Mouse (Mus musculus) myocyte (in vitro differentiated cells): ENCODE results near the gene Pla2g7. TPM values are rescaled to one million over a fixed set of nuclear protein-coding genes. Genes with fewer than 3 reads are reported as not detected.

Experiments used
- H3K27me3 ChIP-seq: one replicate; pipeline ENCODE4 v1.6.1; 2011; ENCODE audit not compliant: control insufficient read depth, insufficient read depth, insufficient read length
- H3K36me3 ChIP-seq: one replicate; pipeline ENCODE4 v1.6.1; 2011; ENCODE audit not compliant: control insufficient read depth, insufficient read depth
- H3K4me2 ChIP-seq: one replicate; pipeline ENCODE4 v1.6.1; 2011; ENCODE audit warnings: low read depth, control low read depth
- H3K4me3 ChIP-seq: one replicate; pipeline ENCODE4 v1.5.1; 2011; ENCODE audit warnings: mild to moderate bottlenecking, control low read depth, moderate library complexity
- H3K79me2 ChIP-seq: one replicate; pipeline ENCODE4 v1.6.1; 2011; ENCODE audit not compliant: control insufficient read depth, insufficient read depth
- H3ac ChIP-seq: one replicate; pipeline ENCODE4 v1.6.1; 2011; ENCODE audit not compliant: control insufficient read depth, insufficient read length
- CEBPB ChIP-seq: IDR thresholded peaks from 2 replicates; pipeline ENCODE4 v1.6.1; 2011; ENCODE audit warnings: mild to moderate bottlenecking, moderate library complexity; ENCODE audit not compliant: poor library complexity, insufficient read depth, severe bottlenecking
- E2F4 ChIP-seq: IDR thresholded peaks from one replicate; pipeline ENCODE4 v1.6.1; 2011; ENCODE audit warnings: mild to moderate bottlenecking, control low read depth, moderate library complexity; ENCODE audit not compliant: insufficient read depth
- MAX ChIP-seq: IDR thresholded peaks from one replicate; pipeline ENCODE4 v1.6.1; 2011; ENCODE audit warnings: low read depth, mild to moderate bottlenecking, control low read depth
- MYOD1 ChIP-seq, 3 experiments: IDR thresholded peaks; one replicate each; pipeline ENCODE4 v1.6.1; 2011; ENCODE audit warnings: control low read depth in 2 of 3, low read depth in 2 of 3, mild to moderate bottlenecking in 2 of 3, moderate library complexity in 1 of 3; ENCODE audit not compliant: insufficient read length in 2 of 3, control insufficient read depth in 1 of 3
- MYOG ChIP-seq, 3 experiments: IDR thresholded peaks; one replicate each; pipeline ENCODE4 v1.6.1; 2011; ENCODE audit warnings: control low read depth in 2 of 3, low read depth in 2 of 3, mild to moderate bottlenecking in 2 of 3; ENCODE audit not compliant: insufficient read length in 2 of 3, control insufficient read depth in 1 of 3, insufficient read depth in 1 of 3
- POLR2A ChIP-seq: IDR thresholded peaks from one replicate; pipeline ENCODE4 v1.6.1; 2011; ENCODE audit warnings: low read depth, mild to moderate bottlenecking, control low read depth, moderate library complexity; ENCODE audit not compliant: insufficient read length
- POLR2AphosphoS2 ChIP-seq: IDR thresholded peaks from one replicate; pipeline ENCODE4 v1.6.1; 2011; ENCODE audit warnings: low read depth, control low read depth; ENCODE audit not compliant: insufficient read length
- REST ChIP-seq: IDR thresholded peaks from one replicate; pipeline ENCODE4 v1.6.1; 2011; ENCODE audit warnings: mild to moderate bottlenecking, control low read depth, moderate library complexity; ENCODE audit not compliant: insufficient read depth, insufficient read length
- SRF ChIP-seq: IDR thresholded peaks from one replicate; pipeline ENCODE4 v1.6.1; 2011; ENCODE audit warnings: low read depth; ENCODE audit not compliant: control insufficient read depth, insufficient read length
- TCF12 ChIP-seq: IDR thresholded peaks from one replicate; pipeline ENCODE4 v1.6.1; 2011; ENCODE audit warnings: mild to moderate bottlenecking, control low read depth; ENCODE audit not compliant: poor library complexity, insufficient read depth, severe bottlenecking
- TCF3 ChIP-seq: IDR thresholded peaks from one replicate; pipeline ENCODE4 v1.6.1; 2011; ENCODE audit warnings: low read depth, control low read depth; ENCODE audit not compliant: insufficient read length
- USF1 ChIP-seq: IDR thresholded peaks from one replicate; pipeline ENCODE4 v1.6.1; 2011; ENCODE audit warnings: low read depth, mild to moderate bottlenecking, control low read depth, moderate library complexity
- polyA plus RNA-seq: library from polyadenylated mRNA; unstranded; fragments of >200 nt; fragmentation: generic; extraction: Trizol; gene quantifications from one replicate; pipeline ENCODE4 v1.2.1, GENCODE M21; 2012; ENCODE audit warnings: missing spikeins

The Pla2g7 gene
- polyA plus RNA-seq, 1 experiment: 3.4 TPM

- H3K79me2 ChIP-seq: no peaks in the 10 kb centered on the region
- H3K4me2 ChIP-seq: no peak overlapping the region
- H3K36me3 ChIP-seq: no peaks in the 10 kb centered on the region
- H3K27me3 ChIP-seq: no peaks in the 10 kb centered on the region
- H3K4me3 ChIP-seq: no peak overlapping the region
- TF ChIP-seq POLR2A: no peak
- no peak for TF ChIP-seq MAX
- no peak for TF ChIP-seq SRF
- no peak for TF ChIP-seq TCF12
- TF ChIP-seq CEBPB: no peak
- no peak for TF ChIP-seq E2F4
- no peak for TF ChIP-seq USF1
- TF ChIP-seq TCF3: no peak
- TF ChIP-seq MYOD1 (IDR thresholded peaks at IDR 0.05; ENCODE audit: control insufficient read depth in 1 of 3, insufficient read length in 2 of 3, low read depth in 2 of 3): no peak
- TF ChIP-seq REST: no peak
- TF ChIP-seq POLR2AphosphoS2: no peak
- no peak for TF ChIP-seq MYOG (IDR thresholded peaks at IDR 0.05; ENCODE audit: control insufficient read depth in 1 of 3, insufficient read depth in 1 of 3, insufficient read length in 2 of 3, low read depth in 2 of 3)
- no peak overlapping the region for H3ac ChIP-seq
These were observed 24.7 kb downstream of the Pla2g7 start for GRCm38 (mm10) chr17:43592296-43593291.

- TF ChIP-seq REST: no peak
- no peak for TF ChIP-seq E2F4
- no peak for TF ChIP-seq POLR2A
- TF ChIP-seq POLR2AphosphoS2: no peak
- TF ChIP-seq SRF: no peak
- no peak for TF ChIP-seq TCF12
- TF ChIP-seq MYOG (IDR thresholded peaks at IDR 0.05; ENCODE audit: control insufficient read depth in 1 of 3, insufficient read depth in 1 of 3, insufficient read length in 2 of 3, low read depth in 2 of 3): no peak
- no peak for TF ChIP-seq CEBPB
- TF ChIP-seq MAX: no peak
- TF ChIP-seq TCF3: no peak
- no peak for TF ChIP-seq MYOD1 (IDR thresholded peaks at IDR 0.05; ENCODE audit: control insufficient read depth in 1 of 3, insufficient read length in 2 of 3, low read depth in 2 of 3)
- TF ChIP-seq USF1: no peak
- H3K4me3 ChIP-seq: no peak overlapping the region
- H3K4me2 ChIP-seq: no peak overlapping the region
- no peaks in the 10 kb centered on the region for H3K27me3 ChIP-seq
- no peak overlapping the region for H3ac ChIP-seq
- no peaks in the 10 kb centered on the region for H3K36me3 ChIP-seq
- H3K79me2 ChIP-seq: no peaks in the 10 kb centered on the region
These were observed 29.8 kb downstream of the Pla2g7 start for GRCm38 (mm10) chr17:43597742-43598141.

- Histone ChIP-seq H3K4me2 (no peak overlapping the region), H3K79me2 (no peaks in the 10 kb centered on the region), H3ac (no peak overlapping the region), H3K27me3 (no peaks in the 10 kb centered on the region), H3K36me3 (no peaks in the 10 kb centered on the region), H3K4me3 (no peak overlapping the region)
- TF ChIP-seq TCF3: no peak
- no peak for TF ChIP-seq TCF12
- no peak for TF ChIP-seq REST
- TF ChIP-seq POLR2A: no peak
- no peak for TF ChIP-seq MYOD1 (IDR thresholded peaks at IDR 0.05; ENCODE audit: control insufficient read depth in 1 of 3, insufficient read length in 2 of 3, low read depth in 2 of 3)
- TF ChIP-seq MYOG (IDR thresholded peaks at IDR 0.05; ENCODE audit: control insufficient read depth in 1 of 3, insufficient read depth in 1 of 3, insufficient read length in 2 of 3, low read depth in 2 of 3): no peak
- TF ChIP-seq SRF: no peak
- TF ChIP-seq E2F4: no peak
- TF ChIP-seq MAX: no peak
- no peak for TF ChIP-seq USF1
- TF ChIP-seq CEBPB: no peak
- no peak for TF ChIP-seq POLR2AphosphoS2
These were observed 30.8 kb downstream of the Pla2g7 start for GRCm38 (mm10) chr17:43598706-43599105.

GRCm38 (mm10) chr17:43606704-43607103, 38.8 kb downstream of the Pla2g7 start:
- H3K36me3 ChIP-seq: no peaks in the 10 kb centered on the region
- H3K4me2 ChIP-seq: no peak overlapping the region
- no peaks in the 10 kb centered on the region for H3K27me3 ChIP-seq
- no peak for TF ChIP-seq MYOG (IDR thresholded peaks at IDR 0.05; ENCODE audit: control insufficient read depth in 1 of 3, insufficient read depth in 1 of 3, insufficient read length in 2 of 3, low read depth in 2 of 3)
- TF ChIP-seq POLR2A: no peak
- TF ChIP-seq MAX: no peak
- no peak for TF ChIP-seq POLR2AphosphoS2
- TF ChIP-seq E2F4: no peak
- no peak for TF ChIP-seq MYOD1 (IDR thresholded peaks at IDR 0.05; ENCODE audit: control insufficient read depth in 1 of 3, insufficient read length in 2 of 3, low read depth in 2 of 3)
- TF ChIP-seq CEBPB: no peak
- no peak for TF ChIP-seq SRF
- TF ChIP-seq USF1: no peak
- TF ChIP-seq TCF3: no peak
- no peak for TF ChIP-seq TCF12
- TF ChIP-seq REST: no peak
- no peak overlapping the region for H3K4me3 ChIP-seq
- H3ac ChIP-seq: no peak overlapping the region
- H3K79me2 ChIP-seq: no peaks in the 10 kb centered on the region
